Mouse (Mus musculus) layer of hippocampus, postnatal 14 days (tissue): Measurements from ENCODE around the gene Ppp1r12c. TPM values are rescaled to one million over a fixed set of nuclear protein-coding genes. Genes with fewer than 3 reads are reported as not detected.
A peak's percentile ranks its signal among the peaks of the same experiment; 100 is the strongest.

Source experiments
- DNase-seq, 2 experiments: peaks; one replicate each; pipeline ENCODE4 v3.0.0; 2021 to 2022; ENCODE audit warnings: low spot score in 2 of 2, mixed read lengths in 1 of 2
- total RNA-seq, 2 experiments: library from RNA; stranded (reverse); gene quantifications; 2 replicates each; pipeline ENCODE4 v1.2.3; 2021

The Ppp1r12c gene
- total RNA-seq, 2 experiments from 2014 or later: 125 to 127 TPM

DNA sequence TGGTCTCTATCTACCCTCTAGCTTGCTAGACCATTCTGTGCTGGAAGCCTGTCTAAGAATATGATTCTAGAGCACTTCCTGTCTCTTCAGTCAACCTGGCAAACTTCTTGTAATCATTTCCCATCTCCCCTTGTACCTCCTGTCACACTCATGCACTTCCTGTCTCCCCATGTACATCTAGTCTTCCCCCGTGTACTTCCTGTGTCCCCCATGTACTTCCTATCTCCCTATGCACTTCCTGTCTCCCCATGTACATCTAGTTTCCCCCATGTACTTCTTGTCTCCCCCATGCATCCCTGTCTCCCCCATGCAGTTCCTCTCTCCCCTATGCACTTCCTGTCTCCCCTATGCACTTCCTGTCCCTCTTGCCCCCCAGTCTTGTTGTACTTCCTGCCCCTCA lies 17.0 kb upstream of the Ppp1r12c start:
- DNase-seq: no peak

DNA sequence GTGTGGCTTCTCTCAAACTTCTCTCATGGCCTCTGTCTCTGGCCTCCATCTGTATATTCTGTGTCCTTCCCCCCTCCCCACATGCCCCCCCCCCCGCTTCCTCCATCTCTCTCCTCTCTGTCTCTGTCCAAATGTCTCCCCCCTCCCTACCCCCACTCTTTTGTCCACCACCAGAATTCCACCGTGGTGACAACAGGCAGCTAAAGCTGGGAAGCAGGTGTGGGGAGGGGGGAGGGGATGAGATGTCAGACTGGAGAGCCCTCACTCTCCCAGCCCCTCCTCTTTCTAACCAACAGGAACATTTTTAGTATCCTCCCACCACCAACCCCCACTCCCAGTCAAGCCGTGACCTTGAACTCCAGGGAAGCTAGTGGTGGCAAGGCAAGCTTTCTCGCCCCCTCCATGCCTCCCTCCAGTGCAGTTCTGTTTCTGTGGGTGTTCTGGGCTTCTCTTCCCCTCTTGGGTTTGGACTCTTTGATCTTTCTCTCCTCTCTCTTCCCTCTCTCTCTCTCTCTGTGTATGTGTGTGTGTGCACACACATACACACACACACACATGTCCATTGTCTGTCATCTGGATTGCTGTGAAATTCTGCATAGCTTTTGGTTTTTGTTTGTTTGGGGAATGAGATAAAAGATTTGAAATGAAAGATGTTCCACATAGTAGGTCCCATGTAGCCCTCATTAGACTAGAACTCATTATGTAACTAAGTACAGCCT lies 15.0 kb upstream of the Ppp1r12c start, which contains the start of gene Tnnt1:
Gene Tnnt1 (minus strand): TSS at position 51 of the 719 bp plus-strand sequence.
- no peak for DNase-seq

DNA sequence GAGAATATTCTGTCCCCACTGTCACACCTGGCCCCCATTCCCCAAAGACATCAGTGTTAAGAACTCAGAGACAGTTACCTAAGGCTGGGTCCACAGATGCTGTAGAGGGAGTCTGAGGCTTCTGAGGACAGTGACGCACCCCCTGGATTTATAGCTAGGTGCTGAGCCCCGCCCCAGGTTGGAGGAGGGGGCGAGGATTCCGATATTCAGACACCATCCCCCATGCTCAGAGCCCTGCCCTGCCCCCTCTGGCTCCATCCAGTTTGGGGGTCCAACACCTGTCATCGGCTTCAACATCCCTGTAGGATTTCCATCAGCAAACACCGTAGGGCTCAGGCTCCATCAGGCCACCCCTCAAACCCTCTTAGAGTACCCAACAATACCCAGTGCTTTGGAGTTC lies 14.4 kb upstream of the Ppp1r12c start:
- DNase-seq: no peak

DNA sequence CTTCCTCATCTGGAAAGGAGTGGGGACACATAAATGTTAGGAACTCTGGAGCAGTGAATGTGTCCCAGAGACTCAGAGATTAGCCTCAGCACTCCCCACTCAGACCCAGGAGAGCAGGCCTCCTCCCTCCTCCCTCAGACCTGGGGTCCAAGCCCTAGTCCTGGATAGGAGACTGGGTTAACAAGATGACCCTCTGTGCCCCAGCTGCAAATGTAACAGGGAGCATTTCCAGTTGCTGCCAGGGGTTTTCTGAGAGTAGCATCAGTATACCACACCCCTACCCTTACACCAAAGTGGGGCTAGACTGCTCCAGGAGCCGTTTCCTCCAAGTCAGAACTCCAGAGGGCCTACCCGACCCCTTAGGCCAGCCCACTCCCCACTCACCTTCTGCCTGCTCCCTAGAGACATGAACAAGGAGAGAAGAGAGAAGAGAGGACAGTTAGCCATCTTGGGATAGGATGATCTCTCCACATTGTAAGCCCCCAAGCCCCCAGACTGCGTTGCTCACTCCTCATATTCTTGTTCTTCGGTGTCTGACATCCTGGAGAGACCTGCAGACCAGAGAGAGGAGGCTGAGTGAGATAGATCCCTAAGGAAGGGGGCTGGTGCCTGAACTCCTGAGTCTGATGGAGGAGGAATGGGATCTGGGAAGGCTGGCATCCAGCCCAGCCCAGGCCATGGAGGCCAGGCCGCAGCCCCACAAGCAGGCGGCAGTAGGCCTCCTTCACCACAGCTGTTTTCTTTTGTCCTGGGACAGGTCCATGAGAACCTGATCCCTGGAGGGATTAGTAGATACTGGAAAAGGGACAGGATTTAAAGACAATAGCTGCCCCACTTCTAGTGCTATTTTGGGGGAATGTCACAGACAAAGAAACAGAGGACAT lies 12.6 kb upstream of the Ppp1r12c start:
- no peak for DNase-seq

DNA sequence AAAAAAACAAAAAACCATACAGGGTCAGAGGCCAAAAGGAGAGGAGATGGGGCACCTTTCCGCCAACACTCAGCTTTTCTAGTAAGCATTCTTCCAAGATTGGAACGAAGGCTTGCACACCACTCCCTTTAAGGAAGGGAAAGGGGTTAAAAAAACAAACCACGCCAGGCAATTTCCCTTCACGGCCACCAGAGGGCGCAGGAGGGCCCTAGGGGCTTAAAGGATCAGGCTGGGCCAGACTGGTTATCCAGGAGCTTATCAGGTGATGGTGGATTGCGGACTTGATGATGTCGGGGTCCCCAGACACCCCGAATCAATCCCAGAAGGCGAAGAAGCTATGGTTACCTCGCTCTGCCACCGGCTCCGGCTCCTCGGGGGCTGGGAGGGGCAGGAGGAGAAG lies 11.8 kb upstream of the Ppp1r12c start:
- no peak for DNase-seq

DNA sequence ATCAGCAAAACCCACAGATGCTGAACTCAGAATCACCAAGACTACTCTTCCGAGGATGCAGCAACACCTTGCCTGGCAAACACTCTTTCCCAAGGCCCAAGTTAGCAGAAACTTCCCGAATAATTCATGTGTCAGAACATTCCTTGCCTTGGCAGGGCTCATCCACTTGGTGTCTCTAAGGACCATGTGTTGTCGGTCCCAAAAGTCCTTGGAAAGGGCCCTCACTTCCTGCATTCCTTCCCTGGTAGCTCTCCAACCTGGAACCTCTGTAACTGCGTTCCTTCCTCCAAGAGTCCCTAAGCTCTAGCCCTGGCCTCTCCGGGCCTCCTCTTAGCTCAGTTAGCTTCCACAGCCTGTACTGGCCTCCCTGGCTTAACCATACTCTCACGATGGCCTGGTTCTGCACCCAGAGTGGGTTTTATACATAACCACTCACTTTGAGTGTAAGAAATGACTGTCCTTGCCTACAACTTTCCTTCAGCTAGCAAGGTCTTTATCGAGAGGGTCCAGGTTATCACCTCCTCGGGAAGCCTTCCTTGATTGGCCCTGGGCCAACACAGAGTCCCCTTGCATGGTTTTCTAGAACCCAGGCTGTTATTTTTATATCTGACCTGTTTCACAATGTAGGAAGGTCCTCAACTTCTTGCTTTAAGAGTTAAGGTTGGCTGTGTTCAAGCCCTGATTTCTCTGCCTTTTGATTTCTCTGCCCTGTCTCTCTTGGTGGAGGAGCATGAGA lies 10.2 kb upstream of the Ppp1r12c start:
- no peak for DNase-seq

DNA sequence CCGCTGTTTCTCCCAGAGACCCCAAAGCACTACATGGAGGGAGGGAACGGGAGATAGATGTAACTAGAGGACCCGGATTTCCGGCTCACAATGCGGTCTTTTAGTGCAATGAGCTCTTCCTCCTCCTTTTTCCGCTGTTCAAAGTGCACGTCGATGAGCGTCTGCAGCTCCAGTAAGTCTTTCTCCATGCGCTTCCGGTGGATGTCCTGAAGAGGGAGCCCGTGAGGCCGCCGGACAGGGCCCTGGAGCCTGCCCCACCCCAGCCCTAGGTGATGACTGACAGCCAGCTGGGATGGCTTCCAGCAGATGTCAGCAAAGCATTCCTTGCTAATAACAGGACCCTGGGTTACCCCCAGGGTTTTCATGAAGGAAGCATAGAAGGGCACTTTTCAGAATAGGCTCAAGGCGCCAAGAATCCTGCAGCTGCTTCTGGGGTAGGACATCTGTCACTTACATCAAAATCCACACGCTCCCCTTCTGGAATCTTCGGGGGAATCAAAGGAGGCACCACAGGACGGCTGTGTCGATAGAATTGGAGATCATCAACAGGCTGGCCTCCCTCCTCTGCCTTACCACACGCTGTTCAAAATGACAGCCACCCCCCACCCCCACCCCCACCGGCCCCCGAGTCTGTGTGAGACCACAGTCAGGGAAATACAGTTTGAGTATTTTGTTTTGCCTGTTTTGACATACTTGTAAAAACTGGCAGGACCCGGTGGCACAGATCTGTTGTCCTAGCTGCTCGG lies 8.6 kb upstream of the Ppp1r12c start:
- DNase-seq: peak; percentile 47 to 50

DNA sequence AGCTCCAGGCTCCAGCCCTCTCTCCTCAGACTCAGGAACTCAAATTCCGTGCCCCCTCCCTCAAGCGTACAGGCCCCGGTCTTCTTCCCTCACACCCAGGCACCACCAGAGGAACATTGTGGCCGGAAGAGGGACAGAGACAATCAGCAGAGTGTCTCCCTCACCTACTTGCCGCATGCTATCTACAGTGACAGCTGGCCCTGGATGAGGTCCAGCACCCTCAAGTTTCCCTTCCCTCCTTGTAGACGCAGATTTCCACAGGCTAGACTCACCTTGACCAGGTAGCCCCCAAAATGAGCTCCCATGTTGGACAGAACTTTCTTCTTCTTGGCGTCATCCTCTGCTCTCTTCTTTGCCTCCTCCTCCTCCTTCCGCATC lies 7.2 kb upstream of the Ppp1r12c start:
- DNase-seq: no peak

DNA sequence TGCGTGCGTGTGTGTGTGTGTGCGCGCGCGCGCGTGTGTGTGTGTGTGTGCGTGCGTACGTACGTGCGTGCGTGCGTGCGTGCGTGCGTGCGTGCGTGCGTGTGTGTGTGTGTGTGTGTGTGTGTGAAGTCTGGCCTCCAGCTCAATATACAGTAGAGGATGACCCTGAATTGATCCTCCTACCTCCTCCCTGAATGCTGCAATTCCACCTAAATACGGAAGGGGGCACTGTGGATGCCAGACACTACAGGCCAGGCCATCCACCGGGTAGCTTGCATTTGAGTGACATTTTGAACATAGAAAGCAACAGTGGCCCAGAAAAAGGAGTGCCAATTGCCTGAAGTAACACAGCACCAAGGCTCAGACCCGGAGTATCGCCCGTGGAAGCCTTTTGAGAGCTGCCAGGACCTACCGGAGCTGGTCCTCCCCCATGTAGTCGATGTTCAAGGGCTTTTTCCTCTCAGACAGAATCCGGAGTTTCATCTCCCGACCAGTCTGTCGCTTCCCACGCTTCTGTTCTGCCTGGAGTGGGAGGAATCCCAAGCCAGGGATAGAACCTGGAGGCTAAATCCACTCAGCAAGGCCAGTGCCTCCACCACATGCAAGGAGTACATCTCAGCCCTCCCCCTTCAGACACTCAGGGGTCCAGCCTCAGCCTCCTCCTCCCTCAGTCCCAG lies 6.7 kb upstream of the Ppp1r12c start:
- DNase-seq: no peak

DNA sequence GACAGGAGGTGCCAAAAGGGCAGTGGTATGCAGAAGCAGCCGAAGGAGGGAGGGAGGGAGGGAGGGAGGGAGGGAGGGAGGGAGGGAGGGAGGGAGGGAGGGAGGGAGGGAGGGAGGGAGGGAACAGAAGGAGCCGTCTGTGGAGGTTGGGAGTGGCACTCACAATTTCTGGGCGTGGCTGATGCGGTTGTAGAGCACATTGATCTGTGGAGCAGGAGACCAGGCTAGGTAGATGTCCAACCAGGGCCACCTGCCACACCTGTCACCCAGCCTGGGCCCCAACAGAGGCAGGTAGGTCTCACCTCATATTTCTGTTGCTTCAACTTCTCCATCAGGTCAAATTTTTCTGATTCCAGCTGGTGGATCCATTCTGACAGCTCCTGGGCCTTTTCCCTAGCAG lies 5.7 kb upstream of the Ppp1r12c start:
- DNase-seq: no peak

DNA sequence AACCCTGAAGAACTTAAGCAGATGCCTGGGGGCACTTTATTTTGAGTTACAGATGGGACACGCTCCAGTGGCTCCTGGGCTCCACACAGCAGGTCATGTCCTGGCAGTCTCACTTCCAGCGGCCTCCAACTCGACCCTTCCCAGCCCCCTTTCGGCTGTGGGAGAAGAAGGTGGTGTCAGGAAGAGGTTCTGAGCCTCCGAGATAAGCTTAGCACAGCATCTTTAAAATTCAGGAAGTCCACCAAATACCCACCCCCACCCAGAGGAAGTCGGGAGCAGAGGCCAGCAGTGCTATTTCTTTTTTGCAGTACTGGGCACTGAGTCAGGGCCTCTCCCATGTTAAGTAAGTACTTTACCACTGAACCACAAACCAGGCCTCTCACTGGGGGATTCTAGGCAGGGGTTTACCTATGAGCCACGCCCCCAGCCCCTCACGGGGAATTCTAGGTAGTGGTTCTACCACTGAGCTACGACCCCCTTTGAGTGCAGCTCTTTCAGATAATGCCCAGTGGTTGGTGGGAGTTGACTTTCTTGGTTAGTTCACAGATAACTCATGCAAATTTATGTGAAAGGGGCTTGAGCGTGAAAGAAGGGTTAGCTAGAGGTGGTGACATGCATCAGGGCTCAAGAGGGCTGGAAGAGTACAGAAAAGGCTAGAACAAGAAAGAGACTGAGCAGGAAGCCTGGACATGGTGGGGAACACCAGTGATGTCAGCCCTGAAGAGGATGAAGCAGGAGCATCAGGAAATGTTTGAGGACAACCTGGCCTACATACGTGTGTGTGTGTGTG lies 3.4 kb upstream of the Ppp1r12c start:
- DNase-seq: no peak

DNA sequence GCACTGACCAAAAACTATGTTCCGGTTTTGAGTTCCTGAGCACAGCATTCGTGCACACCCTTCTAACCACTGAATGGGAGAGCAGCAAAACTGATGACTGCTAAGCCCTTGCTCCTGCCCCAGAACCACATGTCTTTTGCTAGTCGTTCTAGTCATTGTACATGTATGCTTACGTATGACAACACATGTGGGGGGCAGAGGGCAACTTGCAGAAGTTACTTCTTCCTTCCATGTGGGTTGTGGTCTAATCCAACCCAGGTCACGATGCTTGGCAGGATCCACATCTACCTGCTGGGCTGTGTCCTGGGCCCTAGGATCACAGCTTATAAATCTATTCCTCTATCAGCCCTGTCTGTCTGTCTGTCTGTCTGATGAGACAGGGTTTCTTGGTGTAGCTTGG lies 2.4 kb upstream of the Ppp1r12c start:
- DNase-seq: no peak

DNA sequence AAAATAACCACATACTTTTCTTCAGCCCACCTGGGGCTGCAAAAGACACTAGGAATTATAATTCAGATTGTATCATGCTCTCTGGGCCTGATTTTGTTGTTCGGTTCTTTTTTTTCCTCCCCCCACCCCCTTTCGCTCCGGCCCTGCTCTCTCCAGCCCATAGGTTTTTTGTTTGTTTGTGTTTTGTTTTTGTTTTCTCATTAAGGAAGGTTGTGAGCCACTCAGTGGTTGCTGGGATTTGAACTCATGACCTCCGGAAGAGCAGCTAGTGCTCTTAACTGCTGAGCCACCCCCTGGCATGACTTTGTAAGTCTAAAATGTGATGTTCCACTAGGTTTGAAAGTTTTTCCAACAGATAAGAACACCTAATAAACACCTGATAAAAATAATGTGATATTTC lies 1.6 kb upstream of the Ppp1r12c start:
- DNase-seq: no peak

DNA sequence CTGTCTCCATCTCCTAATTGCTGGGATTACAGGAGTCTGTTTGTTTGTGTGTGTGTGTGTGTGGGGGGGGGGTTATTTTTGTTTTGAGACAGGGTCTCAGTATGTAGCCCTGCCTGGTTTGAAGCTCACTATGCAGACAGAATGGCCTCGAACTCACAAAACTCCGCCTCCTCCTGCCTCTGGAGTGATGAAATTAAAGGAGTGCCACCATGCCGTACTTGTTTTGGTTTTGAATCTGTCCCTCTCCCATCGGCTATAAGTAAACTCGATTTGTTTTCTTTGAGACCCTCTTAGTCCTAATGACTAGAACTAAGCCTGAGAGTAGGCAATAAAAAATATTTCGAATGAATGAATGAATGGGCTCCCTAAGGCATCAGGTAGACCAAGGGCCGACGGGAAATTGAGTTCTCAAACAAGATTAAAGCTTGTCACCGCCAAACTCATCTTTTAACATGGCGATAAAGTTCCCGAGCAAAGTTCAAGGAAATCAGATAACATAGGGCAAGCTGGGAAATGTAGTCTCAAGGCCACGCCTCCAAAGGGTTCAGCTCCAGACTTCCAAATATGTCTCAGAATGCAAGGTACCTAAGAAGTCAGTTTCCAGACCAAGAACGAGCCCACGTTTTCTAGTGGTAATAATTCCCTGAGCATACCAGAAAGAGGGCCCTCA lies 1.1 kb upstream of the Ppp1r12c start:
- peak in 1 of 2 experiments; percentile 82 for DNase-seq

DNA sequence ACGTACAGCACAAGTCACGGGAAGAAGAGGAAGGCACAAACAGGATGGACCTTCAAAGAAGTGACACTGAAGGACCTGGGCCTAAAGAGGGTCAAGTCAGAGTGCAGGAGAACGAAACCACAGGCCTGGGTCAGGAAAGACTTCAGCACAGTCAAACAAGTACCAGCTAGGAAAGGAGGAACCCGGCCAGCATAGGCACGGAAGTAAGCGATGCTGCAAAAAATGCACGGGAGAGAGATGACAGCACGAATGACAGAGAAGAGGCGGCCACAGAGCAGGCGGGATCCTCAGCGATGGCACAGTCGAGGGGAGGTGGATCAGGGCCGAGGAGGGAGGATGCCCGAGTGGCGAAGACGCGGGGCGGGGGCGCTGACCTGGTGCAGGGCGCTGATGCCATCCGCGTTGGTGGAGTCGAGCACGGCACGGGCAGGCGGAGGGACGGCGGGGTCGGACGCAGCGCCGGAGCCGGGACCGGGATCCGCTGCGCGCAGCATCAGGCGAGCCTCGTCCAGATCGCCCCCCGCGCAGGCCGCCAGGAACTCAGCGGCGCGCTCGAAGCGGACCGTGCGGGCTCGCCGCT lies 498 bp downstream of the Ppp1r12c start:
- peak; percentile 37 to 47 for DNase-seq

DNA sequence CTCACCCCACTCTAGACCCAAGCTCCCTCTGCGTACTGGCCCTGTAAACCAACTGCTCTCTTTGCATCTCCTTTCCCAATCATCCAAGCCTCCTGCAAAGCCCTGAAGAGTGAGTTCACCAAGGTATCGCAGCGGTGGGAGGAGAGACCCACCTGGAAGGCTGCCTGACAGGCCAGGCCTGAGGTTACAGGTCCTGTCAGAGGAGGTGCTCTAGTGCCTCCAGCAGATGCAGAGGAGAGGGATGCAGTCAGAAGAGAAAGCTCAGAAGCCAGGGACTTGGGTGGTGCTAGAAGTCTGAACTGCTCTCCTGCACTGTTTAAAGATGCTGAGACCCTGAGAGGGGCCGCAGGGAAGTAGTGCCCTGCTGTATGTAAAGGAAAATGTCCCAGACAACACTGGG lies 2.4 kb downstream of the Ppp1r12c start:
- no peak for DNase-seq

DNA sequence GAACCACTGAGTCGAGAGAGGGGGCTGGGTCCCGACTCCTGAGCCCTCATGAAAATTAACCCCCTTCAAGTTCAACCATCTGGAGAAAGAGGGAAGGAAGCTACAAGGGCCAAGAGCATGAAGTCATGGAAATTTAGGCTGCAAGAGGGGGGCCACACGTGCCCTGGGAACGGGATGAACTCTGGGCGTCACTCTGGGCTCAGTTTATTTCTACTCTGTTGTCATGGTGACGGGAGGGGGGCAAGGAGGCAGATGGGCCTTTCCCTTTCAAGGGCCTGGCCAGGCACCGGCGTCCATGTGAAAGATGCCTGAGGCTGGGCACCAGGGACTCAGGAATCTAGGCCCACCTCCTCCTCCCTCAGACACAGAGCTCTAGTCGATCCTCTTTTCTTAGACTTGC lies 3.2 kb downstream of the Ppp1r12c start:
- peak in 1 of 2 experiments; percentile 46 for DNase-seq

DNA sequence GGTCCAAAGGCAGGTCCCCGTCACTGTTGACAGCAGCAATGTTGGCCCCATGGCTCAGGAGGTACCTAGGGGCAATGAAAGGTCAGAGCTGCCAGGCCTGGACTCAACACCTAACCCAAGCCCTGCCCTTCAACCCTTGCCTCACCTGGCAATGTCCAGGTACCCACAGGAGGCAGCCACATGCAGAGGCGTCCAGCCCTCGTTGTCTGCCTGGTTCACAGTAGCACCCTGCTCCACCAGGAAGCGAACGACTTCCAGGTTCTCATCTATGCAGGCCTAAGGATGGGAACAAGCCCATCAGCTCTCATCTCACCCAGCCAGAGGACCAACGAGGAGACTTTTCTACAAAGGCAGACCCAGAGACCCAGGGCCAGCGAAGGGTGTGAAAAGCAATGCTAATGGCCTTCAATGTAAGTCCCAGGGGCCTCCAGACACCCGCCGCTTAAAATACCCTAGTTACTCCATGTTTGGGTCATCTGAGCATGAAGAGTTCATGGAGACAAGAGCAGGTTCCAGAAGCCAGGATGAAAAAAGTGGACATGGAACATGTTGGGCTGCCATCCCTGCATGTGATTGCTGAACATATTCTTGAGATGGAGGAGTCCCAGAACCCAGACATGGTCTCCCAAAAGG lies 4.1 kb downstream of the Ppp1r12c start:
- no peak for DNase-seq
